Mouse (Mus musculus) kidney, adult 10 weeks (tissue): ENCODE data around the gene Nufip1. TPM values are rescaled to one million over a fixed set of nuclear protein-coding genes. Genes with fewer than 3 reads are reported as not detected.

Experiments
- polyA plus RNA-seq: library from polyadenylated mRNA; stranded (reverse); fragments of 350-450 nt; fragmentation: Illumina TruSeq; extraction: RNeasy Lipid Tissue Mini Kit (QIAGEN cat#74804); gene quantifications from one replicate; pipeline ENCODE4 v1.2.3, GENCODE M21; 2014; ENCODE audit warnings: low read depth, low replicate concordance

Gene Nufip1
- 13.3 TPM for polyA plus RNA-seq

GRCm38 (mm10) chr14:76110396-76111221 is at the start of gene Nufip1, which contains the start of gene Gpalpp1:
TSS of gene Nufip1 (plus strand) at chr14:76110891.
TSS of gene Gpalpp1 (minus strand) at chr14:76110760.

Other genes starting within 250 kb of the Nufip1 start
- gene Kctd4, start 155.9 kb upstream of the Nufip1 start, polyA plus RNA-seq, result 0.12 TPM
- 26.4 TPM for gene Gtf2f2, start 100.0 kb upstream of the Nufip1 start, polyA plus RNA-seq
- gene Gpalpp1, start 131 bp upstream of the Nufip1 start, polyA plus RNA-seq, result 42.7 TPM